Mouse (Mus musculus) liver (tissue): ENCODE data around the gene Nrm.

Experiments
- DNase-seq: peaks from one replicate; pipeline ENCODE4 v3.0.0-alpha.2; 2020; ENCODE audit warnings: mixed read lengths

The Nrm gene

DNA sequence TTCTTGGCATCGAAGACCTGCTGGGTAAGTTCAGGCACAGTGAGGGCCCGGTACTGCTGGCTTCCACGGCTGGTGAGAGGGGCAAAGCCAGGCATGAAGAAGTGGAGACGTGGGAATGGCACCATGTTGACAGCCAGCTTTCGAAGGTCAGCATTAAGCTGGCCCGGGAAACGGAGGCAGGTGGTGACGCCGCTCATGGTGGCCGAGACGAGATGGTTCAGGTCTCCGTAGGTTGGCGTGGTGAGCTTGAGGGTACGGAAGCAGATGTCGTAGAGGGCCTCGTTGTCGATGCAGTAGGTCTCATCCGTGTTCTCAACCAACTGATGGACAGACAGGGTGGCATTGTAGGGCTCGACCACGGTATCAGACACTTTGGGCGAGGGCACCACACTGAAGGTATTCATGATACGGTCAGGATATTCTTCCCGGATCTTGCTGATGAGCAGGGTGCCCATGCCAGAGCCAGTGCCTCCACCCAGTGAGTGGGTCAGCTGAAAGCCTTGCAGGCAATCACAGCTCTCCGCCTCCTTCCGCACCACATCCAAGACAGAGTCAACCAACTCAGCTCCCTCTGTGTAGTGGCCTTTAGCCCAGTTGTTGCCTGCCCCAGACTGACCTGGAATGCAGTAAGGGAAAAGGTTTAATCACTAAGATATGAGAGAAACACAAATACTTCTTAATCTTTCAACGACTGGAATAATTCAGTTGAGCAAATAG, 25.5 kb upstream of the Nrm start:
- DNase-seq = no peak

DNA sequence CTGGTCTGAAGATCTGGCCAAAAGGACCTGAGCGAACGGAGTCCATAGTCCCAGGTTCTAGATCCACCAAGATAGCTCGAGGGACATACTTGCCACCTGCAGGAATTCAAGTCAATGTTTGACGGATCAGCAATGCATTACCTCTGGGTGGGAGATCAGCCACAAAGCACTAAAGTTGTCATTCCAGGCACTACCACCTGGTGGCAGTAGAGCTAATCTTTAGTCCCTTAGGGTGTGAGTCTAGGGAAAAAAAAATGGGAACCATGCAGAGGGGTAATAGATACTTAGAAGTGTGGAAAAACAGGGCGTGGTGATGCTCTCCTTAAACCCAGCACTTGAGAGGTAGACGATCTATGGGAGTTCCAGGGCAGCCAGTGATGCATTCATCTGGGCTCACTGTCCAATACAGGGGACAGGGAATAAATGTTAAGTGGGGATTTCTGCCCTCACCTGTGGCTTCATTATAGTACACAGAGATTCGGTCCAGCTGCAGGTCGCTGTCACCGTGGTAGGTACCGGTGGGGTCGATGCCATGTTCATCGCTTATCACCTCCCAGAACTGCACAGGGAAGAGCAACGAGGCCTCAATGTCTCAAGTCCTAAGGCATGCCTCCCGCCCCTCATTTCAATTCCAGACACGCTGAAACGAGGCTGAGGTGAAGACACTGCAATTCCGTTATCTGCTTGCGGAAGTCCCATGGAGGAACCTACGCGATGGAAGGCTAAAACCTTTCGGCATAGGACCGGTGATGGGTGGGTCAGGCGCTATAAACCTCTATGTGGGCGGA, 24.7 kb upstream of the Nrm start:
- DNase-seq = peak; percentile 81

DNA sequence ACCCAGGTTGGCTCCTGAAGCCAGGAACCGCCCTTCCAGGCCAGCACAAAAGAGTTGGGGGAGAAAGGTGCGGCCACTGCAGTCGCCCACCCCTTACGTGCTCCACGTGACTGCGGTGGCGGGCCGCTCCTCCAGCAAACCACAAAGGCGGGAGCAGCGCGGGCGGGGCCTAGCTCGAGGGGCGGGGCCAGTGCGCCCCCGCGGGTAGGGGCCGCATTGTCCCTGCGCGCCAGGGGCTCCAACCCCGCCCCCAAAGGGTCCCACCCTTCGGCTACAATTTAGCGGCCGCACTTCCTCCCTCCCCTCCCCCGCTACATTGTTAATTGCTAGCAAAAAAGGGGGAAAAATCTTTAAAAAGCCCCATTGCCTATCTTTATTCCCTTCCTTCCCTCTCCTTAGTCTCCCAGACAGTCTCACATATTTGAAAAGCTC, 24.1 kb upstream of the Nrm start:
- peak; percentile 96 for DNase-seq

DNA sequence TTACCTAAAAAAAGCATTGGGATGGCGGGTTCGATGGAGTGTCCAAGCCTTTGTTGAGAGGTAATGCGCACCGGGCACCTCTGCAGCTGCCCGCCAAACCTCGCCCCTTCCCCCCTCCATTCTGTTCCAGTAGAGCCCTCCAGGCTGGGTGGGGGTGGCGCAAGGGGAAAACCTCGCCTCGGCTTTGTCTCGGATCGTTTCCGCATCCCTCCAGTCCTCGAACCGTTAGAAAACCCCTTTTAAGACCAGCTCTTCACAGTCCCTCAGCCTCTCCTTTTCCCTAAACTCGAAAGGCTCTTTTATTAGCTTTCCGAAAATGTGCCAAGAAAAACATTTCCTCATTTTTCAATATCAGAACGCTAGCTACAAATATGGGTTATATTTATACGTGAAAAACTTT, 23.6 kb upstream of the Nrm start:
- DNase-seq = peak; percentile 66

DNA sequence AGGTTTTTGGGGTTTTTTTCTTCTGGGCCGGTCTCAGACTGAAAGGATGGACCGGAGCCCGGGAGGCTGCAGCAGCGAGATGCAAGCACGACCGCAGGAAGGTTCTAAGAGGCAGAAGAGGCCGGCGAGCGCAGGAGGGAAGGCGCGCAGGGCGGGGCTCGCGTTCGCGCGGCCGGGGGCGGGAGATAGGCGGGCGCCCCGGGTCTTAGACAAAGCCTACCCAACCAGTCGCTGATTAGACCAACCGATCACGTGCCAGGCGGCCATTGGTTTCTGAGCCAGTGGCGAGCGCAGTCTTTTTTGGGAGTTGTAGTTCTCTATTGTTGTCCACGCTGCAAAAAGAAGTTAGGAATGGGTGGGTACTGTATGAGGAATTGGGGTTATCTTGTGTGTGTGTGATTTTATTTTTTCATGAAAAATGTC, 23.0 kb upstream of the Nrm start, which contains the start of gene Tubb5:
Gene Tubb5, minus strand, starts transcription at position 185 of the 423 bp plus-strand sequence.
- peak; percentile 97 for DNase-seq

DNA sequence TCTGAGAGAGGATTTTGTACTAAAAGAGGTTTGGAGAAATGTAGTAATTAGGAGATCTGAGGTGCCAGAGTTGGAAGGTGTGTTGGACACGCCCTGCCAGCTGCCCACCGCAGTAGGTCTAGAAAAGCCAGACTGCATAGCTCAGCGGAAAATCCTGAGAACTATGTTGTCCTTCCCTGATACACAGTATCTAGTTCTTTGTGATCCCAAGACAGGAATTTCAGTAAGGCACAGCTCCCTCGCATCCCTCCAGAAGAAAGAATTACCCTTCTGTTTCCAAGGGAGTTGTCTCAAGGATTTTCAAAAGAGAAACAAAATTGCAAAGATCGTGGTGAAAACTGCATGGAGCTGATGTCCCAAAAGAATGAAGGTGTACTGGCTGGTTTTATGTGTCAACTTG, 22.5 kb upstream of the Nrm start:
- peak; percentile 50 for DNase-seq

DNA sequence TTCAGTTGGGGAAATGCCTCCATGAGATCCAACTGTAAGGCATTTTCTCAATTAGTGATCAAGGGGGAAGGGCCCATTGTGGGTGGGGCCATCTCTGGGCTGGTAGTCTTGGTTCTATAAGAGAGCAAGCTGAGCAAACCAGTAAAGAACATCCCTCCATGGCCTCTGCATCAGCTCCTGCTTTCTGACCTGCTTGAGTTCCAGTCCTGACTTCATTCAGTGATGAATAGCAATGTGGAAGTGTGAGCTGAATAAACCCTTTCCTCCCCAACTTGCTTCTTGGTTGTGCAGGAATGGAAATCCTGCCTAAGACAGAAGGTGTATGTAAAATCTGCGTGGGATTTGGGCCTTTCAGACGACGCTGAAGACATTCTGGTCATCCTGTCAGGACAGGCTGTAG, 22.1 kb upstream of the Nrm start:
- DNase-seq = peak; percentile 46

DNA sequence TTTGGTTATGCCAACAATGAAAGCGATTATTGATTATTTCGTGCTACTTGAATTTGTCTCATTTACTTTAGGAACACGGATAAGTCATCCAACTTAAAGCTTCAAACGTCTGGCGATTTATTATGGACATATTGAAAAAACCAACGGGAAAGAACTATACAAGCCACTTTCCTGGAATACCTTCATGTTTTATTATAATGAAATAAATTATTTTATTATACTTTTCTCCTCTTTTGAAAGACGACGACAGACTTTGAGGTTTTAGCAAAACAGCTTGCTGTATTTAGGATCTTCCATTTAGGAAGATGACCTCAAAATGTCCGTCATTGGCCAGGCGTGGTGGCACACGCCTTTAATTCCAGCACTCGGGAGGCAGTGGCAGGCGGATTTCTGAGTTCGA, 20.6 kb upstream of the Nrm start:
- no peak for DNase-seq

DNA sequence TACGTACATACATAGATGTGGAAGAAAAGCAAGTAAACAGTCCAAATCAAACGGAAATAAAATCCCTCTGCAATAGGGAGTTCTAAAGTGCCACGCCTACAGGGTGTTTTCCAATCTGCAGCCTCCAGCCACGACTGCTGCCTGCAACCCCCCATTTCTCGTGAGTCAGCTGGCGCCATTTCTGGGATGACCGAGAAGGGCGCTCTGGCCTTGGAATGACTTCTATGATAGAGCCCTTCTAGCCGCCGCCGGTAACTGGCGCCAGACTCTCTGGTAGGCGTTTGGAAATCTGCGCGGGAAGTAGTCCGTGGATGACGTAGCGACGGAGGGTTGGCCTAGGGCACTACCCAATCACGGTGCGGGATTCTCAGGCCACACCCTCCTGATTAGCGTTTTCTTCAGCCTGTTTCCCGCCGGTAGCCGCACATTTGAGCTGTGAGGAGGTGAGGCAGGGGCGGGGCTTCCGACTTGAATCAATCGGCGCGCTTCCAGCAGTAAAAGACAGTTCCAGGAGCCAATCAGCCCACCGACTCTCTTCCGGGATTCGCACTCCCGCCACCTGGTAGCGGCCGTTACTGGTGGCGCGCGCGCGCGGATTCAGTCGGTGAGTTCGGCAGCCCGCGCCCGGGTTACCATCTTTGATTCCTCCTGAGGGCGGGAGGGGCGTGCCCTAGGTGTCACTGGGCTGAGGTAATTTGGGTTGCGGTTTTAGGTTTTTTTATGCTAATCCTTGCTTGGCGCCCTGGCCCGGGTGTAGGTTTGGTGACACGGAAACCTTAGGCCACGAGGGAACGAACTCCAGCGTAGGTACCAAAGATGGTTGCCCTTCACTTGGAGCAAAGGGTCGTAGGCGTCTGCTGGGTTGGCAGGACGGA, 19.8 kb upstream of the Nrm start, which contains the start of gene Mdc1:
Gene Mdc1, plus strand, starts transcription at position 440 of the 875 bp plus-strand sequence.
- peak; percentile 99 for DNase-seq

DNA sequence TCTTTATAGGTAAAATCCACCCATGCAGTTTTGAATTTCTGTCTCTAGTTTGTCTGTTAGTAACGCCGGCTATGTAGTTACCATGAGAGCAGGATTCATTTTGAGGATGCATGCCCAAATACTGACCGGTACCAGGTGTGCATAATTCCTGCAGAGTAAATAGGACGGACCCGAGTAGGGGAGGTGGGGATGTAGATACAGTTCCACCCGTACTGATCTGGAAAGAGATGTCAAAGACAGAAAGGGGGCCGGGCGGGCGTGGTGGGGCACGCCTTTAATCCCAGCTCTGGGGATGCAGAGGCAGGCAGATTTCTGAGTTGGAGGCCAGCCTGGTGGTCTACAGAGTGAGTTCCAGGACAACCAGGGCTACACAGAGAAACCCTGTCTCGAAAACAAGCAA, 19.1 kb upstream of the Nrm start:
- DNase-seq = peak; percentile 73

DNA sequence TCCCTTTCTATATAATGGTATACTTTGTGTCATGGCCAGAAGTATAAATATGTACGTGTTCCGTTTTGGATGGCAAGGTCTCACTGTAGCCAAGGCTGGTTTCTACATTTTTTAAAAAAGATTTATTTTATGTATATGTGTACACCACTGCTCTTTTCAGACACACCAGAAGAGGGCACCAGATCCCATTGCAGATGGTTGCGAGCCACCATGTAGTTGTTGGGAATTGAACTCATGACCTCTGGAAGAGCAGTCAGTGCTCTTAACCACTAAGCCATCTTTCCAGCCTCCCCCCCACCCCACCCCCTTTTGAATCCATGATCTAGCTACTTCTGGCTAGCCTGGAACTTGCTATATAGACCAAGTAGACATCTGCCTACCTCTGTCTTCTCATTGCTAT, 17.6 kb upstream of the Nrm start:
- DNase-seq = no peak

DNA sequence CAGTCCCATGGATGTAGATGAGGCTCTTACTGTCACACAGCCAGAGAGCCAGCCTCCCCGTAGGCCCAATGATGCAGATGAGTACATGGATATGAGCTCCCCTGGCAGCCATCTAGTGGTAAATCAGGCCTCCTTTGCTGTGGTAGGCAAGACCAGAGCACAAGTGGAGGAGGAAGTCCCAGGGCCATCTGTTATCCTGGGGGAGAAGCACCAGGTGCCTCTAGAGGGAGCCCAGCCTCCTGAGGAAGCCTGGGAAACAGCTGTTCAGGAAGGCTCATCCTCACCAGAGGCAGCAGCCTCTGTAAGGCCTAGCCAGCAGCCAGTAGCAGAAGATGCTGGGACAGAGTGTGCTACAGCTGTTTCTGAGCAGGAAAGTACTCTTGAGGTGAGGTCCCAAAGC, 13.0 kb upstream of the Nrm start:
- DNase-seq = no peak

DNA sequence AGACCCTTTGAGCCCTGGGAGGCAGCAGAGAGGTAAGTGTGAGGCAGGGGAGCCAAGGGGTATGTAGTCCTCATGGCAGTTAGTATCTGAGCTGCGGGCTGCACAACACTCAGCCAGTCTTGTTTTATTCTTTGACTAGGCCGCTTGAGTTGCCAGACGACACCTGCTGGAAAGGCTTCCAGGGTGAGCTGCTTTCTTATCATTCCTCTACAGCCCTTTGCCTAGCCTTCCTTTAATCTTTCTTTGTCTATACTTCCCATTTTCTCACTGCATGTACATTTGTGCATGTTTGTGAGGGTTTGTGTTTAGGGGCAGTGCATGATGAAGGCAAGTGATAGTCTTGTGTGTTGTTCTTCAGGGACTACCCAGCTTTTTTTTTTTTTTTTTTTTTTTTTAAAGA, 10.1 kb upstream of the Nrm start:
- peak; percentile 54 for DNase-seq

DNA sequence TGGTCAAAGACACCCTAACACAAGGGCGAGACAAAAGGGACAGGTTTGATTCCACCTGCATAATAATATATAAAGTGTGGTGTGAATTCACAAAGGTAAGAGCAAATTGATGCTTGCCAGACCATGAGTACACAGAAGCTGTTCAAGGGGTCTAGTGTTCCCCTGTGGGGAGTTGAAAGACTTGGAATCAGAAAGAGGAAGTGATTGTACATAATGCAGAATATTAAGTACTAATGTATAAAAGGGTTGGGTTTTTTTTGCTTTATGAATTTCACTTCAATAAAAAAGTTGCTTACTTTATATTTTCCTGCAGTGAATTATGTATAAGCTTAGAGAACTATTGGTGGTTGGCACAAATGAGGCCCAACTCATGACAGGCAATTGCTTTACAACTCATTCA, 1.7 kb upstream of the Nrm start:
- no peak for DNase-seq

DNA sequence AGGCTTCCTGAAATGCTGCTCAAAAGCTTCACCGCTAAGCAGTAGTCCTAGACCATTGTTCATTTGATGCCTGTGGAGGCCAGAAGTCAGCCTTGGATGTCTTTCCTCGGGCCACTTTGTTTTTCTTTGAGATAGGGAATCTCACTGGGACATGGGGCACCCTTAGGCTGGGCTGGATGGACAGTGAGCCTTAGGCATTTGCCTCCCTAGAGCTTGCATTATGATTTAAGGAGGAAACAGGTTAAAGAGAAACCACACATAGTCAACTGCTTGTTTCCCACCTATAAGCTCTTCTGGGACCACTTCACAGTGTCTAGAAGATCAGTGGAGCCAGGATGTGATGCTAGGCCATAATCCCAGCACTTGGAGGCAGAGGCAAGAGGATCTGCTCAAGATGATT, 1.3 kb upstream of the Nrm start:
- no peak for DNase-seq

DNA sequence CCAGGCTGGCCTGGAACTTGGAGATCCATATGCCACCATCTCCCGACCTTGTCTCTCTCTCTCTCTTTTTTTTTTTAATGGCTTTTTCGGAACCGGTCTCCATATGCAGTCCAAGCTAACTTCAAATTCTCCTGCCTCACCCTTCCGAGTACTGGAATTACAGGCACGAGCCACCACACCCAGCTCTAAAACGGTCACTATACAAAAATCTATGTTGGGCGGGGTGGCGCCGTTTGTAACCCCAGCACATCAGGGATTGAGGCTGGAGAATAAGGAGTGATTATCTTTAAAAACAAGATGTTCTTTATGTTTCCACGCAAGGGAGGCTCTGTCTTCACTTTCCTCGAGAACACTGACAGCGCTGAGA, 304 bp upstream of the Nrm start:
- DNase-seq = no peak

DNA sequence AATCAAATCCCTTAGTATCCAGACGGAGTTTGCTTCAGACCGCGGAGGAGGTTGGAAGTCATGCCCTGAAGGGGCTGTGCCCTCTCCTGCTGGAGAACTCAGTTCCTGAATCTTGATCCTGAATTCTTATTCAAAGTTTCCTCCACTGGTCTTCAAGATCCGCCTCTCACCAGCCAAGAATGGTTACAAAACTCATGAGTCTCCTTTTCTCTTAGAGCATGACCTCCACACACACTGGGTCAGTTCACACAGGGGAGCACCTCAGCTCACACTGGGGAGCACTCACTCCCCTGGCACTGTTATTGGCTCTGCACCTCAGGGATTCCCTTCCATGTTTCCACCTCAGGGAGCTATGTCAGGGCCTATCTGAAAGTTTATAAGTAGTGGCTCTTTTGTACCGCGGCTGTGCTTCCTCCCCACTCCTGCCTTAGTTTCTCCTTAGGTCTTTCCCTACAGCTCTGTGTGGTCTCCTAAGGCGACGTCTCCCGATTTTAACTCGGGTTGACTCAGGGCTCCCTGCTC, 3.8 kb downstream of the Nrm start:
- DNase-seq = no peak

DNA sequence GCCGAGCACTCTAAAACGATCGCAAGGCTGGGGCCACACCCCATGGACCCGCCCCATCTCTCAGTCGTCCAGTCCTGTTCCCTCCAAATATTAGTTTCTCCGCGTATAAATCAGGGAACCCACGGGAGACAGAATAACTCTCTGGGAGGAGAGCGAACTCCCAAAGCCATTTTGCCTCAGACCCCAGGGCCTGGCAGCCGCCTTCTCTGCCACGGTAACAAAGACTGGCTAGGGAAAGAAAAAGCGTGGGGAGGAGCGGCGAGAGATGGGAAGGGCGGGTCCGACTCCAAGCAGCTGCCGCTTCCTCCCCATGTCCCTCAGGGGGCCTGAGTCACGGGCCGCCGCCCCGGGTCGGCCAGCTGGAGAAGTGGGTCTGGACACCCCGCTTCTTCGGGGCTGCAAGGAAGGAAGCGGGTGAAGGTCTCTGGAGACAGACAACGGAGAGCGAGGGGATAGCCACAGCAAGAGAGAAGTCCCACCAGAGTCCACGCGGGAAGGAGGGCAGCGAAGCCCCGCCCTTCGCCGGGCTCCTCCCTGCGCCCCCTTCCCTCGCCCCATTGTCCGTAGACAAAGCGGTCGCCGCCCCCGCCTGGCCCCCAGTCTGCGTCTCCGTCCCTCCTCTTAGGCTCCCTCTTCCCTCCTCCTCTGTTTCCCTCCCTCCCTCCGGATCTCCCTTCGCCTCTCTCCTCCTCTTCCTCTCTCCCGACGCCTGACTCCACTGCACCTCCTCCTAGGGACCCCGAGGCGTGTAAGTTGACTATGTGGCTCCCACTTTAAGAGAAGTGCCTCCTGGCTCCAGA, 4.6 kb downstream of the Nrm start, which contains the start of gene Ppp1r18:
Gene Ppp1r18, plus strand, starts transcription at position 113 of the 800 bp plus-strand sequence.
- peak; percentile 67 for DNase-seq

DNA sequence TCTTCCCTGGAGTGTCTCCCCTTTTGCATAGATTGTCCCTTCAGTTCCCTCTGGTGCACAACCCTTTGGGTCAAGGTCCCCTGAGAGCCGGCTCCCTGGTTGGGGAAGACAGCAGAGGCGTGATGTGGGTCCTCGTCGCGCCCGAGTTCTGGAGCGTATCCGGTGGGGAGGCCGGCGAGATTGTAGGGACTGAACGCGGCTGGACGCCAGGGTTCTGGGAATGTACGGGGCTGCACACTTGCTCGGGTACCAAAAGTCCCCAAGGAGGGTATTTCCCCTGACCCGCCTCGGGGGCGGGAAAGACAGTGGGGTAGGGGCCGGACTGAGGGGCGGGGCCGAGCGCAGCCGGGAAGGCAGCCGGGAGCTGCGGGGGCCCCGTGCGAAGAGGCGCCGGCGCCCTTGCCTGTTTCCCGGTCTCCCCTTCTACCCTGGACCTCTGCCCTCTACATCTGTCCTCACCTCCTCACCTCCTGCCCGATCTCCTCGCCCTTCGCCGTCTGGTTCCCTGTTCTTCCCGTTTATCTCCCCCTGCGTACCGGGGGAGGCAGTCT, 5.2 kb downstream of the Nrm start:
- DNase-seq = peak; percentile 61

DNA sequence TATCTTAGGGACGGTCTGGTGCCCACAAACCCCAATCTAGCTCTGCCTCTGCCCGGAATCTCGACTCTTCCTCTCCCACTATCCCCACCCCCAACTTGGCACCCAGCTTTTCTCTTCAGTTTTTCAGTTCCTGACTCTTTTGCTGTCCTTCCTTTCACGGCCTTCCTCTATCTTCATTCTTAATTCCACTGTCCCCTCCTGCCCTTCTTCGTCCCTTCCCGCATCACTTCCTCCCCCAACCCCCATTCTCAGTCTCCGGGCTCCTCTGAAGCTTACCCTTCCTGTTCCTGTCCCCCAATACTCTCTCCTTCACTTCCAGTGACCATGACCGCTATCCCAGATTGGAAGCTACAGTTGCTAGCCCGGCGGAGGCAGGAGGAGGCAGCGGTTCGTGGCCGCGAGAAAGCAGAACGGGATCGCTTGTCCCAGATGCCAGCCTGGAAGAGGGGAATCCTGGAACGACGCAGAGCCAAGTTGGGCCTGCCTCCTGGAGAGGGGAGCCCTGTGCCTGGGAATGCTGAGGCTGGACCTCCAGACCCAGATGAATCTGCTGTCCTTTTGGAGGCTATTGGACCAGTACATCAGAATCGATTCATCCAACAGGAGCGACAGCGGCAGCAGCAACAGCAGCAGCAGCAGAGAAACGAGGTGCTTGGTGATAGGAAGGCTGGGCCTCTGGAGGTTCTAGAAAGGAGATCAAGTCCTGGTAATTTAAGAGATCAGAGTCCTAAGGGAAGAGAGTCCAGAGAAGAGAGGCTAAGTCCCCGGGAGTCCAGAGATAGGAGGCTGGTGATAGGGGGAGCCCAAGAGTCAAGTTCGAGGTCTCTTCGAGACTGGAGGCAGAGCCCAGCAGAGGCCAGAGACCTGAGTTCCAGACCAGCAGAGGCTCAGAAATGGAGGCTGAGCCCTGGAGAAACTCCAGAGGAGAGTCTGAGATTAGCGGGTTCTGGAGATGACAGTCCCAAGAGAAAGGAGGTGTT, 6.1 kb downstream of the Nrm start:
- peak; percentile 40 for DNase-seq
